Mouse (Mus musculus): ENCODE results near the gene Fdxacb1. TPM values are rescaled to one million over a fixed set of nuclear protein-coding genes. Genes with fewer than 3 reads are reported as not detected.

Fdxacb1 gene
- polyA plus RNA-seq, 3 experiments from 2014 or later, result 9.9 to 11.1 (median 10.3) TPM

DNA sequence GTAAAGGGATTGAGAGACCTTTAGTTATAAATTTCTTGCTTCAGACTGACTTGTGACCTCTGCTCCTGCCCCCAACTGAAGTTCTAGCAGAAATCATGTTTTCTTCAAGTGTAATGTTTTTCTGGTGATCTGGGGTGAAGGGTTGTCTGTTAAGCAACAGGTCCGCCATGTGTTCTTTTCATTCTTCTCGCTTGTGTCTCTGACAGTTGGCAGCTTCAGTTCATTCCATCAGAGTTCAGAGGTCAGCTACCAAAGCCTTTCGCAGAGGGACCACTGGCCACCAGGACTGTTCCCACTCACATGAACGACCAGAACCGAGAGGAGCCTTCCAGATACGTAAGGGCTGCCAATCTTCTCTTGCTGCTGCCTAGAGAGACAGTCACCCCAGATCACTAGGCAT lies 40.4 kb downstream of the Fdxacb1 start:
- ATAC-seq, result no peak

DNA sequence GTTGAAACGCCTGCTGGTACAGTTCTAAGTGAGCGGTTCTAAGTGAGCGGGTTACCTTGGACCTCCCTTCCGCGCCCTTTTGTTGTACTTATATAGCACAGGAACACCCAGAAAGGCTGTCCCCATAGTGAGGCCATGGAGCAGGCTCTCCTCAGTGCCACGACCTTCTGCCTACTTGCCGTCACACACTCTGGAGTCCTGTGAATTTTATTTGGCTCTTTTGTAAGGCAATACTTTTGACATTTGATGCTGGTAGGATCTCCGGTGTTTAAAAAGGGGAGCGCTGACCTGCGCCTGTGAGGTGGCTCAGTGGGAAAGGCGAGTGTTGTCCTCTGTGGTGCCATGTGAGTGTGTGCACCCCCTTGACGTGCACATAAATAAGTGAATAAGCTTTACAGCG lies 41.1 kb downstream of the Fdxacb1 start:
- no peak for ATAC-seq

DNA sequence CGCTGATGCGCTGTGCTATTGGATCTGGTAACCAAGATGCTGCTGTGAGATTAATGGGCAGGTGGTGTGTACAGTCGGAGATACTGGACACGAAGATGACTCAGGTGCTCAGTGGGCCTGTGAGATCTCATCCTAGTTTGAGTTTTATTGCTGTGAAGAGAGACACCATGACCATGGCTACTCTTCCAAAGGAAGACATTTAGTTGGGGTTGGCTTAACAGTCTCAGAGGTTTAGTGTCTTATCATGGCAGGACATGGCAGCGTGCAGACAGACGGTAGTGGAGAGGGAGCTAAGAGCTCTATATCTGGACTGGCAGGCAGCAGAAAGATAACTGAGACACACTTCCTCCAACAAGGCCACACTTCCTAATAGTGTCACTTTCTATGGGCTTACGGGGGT lies 43.2 kb downstream of the Fdxacb1 start:
- no peak for ATAC-seq

DNA sequence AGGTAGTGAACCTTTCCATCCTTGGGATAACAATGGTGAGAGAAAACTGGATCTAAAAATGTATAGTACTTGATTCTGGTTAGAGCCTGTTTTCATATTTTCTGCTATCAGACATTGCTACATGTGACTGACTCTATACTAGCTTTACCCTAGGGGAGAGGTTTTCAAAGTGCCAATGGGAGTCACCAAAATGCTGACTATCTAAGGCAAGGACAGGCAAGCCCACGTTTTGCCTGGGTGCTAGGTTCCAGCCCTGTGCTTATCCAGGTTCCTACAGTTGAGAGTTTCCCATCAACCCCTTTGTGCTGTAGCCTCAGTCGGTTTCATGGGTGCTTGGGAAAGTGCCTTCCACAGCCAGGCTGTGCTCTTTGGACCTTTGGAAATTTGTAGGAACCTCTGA lies 43.7 kb downstream of the Fdxacb1 start:
- no peak for ATAC-seq

DNA sequence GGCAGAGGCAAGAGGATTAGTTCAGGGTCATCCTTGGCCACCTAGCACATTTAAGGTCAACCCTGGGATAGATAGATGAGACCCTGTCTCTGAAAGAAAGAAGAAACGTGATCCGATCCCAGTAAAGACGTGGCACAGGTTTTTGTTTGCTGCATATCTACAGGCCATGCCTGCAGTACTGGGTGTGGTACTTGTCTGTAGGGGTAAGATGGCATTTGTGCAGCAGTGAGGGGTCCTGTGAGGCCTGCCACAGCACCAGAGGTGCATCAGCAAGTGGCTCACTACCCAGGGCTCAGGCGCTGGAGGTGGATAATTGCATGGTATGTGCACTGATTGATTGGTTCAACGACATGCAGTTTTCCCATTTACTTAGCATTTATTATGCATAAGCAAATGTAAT lies 45.8 kb downstream of the Fdxacb1 start:
- ATAC-seq, result no peak

DNA sequence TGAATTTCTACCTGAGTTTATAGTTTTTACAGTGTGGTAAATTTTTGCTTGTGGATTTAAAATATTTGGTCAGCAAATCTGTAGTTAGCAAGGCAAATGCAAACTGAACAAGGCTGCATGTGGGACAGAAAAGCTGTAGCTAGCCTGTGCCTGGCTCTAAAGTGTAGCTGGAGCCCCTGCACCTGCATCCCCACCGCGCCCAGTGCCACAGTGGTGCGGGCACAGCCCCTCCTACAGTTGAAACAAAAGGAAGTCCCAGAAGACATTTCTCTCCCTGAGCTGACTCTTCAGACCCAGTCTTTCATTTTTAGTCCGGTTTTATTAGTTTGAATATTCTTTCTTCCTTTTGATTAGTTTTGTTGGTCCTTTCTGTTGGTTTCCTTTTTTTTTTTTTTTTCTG lies 47.6 kb downstream of the Fdxacb1 start:
- ATAC-seq, result no peak

DNA sequence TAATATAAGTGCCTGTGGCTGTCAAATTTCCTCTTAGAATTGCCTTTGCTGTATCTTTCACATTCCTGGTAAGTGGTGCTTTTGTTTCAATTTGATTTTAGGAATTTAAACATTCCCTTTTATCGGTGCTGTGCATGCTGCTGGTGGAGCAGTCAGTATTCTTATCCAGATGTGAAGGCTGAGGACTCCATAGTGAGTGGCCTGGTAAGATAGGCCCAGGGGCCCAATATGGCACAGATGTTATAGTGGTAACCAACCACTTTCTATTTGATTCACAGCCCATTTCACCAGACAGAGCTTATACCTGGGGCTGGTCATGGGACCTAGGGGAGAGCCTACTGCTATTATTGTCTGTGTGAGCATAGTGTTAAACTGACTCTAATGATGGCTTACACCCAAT lies 48.5 kb downstream of the Fdxacb1 start:
- ATAC-seq, result no peak

DNA sequence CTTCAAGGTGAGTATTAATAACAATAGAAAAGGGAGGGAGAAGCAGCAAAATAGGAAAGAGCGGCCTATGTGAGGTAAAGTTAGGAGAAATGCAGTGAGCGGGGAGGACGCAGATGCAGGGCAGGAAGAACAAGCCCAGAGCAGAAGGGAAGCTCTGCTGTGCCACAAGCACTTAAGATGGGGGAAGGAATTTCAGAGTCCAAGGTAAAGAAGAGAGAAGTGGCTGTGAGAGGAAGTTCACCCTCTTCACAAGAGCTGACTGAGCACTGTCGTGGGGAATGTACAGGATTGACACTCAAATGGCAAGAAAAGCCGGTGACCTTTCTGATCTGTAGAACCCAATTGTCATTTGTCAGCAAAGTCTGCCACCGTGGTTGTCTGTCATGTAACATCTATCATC lies 50.0 kb downstream of the Fdxacb1 start:
- no peak for ATAC-seq

DNA sequence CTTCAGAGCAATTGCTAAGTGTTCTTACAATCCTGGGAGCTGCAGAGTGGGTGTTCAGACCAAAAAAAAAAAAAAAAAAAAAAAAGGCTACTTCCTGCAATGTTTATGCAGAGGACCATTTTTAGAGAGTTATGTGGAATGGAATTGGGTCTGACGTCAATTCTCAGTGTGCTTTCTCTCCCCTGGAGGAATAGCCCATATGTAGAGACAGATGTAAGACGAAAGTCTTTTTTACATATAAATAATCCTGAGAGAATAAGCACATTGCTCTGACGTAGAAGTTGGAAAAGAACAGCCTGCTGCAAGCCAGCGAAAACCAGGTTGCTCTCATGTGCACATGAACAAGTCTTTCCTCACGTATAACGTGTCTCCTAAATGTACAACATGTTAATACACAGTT lies 51.7 kb downstream of the Fdxacb1 start:
- no peak for ATAC-seq

DNA sequence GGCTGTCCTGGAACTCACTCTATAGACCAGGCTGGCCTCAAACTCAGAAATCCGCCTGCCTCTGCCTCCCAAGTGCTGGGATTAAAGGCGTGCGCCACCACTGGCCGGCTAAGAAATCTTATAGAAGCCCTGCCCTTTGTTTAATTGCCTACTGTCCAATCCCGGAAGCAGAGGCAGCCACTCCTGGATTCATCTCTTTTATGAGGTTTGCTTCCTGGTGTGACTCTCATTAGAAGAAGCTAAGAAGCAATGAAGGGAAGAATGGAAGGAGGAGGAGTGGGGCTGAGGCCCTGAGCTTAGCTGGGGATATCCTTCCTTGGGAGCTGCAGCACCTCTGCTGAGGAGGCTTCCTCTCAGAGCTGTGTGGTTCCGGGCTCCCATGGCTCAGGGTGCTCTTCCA lies 53.6 kb downstream of the Fdxacb1 start:
- ATAC-seq, result no peak

DNA sequence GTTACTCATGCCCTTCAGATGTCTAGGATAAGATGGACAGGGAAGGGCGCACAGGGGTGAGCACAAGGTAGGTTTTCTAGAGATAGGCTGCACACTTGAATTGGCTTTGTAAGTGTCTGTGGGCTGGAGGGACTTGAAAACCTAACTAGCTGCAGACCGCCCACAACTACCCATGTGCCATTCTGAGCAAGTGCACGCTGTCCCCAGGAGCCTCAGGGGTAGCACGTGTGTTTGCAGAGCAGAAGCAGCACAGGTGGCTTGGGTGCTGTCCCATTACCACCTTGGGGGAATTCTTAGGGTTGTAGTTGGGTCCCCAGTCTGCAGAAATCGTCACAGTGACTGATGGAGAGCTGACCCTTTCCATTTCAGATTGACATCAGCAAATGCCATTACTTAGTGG lies 54.2 kb downstream of the Fdxacb1 start:
- ATAC-seq, result no peak

Other genes starting within 250 kb of the Fdxacb1 start
- gene Pts, start 239.5 kb upstream of the Fdxacb1 start, polyA plus RNA-seq (2017; shearing (Covaris generic)), result 100 to 1,000 TPM in 2 of 3 experiments, 10 to 100 TPM in 1; 89.4 to 111 (median 104) TPM
- gene Il18, start 213.4 kb upstream of the Fdxacb1 start, polyA plus RNA-seq (2017; shearing (Covaris generic)), result 1 to 10 TPM; 6.3 to 9.2 (median 8.1) TPM
- gene Bco2, start 213.1 kb upstream of the Fdxacb1 start, polyA plus RNA-seq (2017; shearing (Covaris generic)), result 1 to 10 TPM in 1 of 3 experiments, under 1 TPM in 1, not detected in 1; 0.54 to 1.2 TPM
- not detected for gene Tex12, start 206.9 kb upstream of the Fdxacb1 start, polyA plus RNA-seq (2017; shearing (Covaris generic))
- gene Sdhd, start 164.4 kb upstream of the Fdxacb1 start, polyA plus RNA-seq (2017; shearing (Covaris generic)), result 100 to 1,000 TPM; 142 to 204 (median 178) TPM
- gene Timm8b, start 164.3 kb upstream of the Fdxacb1 start, polyA plus RNA-seq (2017; shearing (Covaris generic)), result 100 to 1,000 TPM in 2 of 3 experiments, 10 to 100 TPM in 1; 91.5 to 123 (median 102) TPM
- gene Pih1d2, start 150.9 kb upstream of the Fdxacb1 start, polyA plus RNA-seq (2017; shearing (Covaris generic)), result under 1 TPM; 0.31 to 0.67 (median 0.58) TPM
- 10 to 100 TPM; 17.6 to 22.9 (median 21.0) TPM for gene Nkapd1, start 150.8 kb upstream of the Fdxacb1 start, polyA plus RNA-seq (2017; shearing (Covaris generic))
- gene Dlat, start 108.5 kb upstream of the Fdxacb1 start, polyA plus RNA-seq (2017; shearing (Covaris generic)), result 10 to 100 TPM; 11.5 to 20.4 (median 18.7) TPM
- 1 to 10 TPM in 2 of 3 experiments, not detected in 1; 1.4 to 1.9 TPM for gene Dixdc1, start 28.7 kb upstream of the Fdxacb1 start, polyA plus RNA-seq (2017; shearing (Covaris generic))
- not detected for gene 2310030G06Rik, start 21.7 kb upstream of the Fdxacb1 start, polyA plus RNA-seq (2017; shearing (Covaris generic))
- 1 to 10 TPM in 2 of 3 experiments, not detected in 1; 1.7 to 1.9 TPM for gene Cryab, start 16.9 kb upstream of the Fdxacb1 start, polyA plus RNA-seq (2017; shearing (Covaris generic))
- not detected for gene Hspb2, start 15.9 kb upstream of the Fdxacb1 start, polyA plus RNA-seq (2017; shearing (Covaris generic))
- gene Alg9, start 6.8 kb downstream of the Fdxacb1 start, polyA plus RNA-seq (2017; shearing (Covaris generic)), result 1 to 10 TPM; 7.2 to 9.4 (median 8.8) TPM
- 10 to 100 TPM in 2 of 3 experiments, 1 to 10 TPM in 1; 6.9 to 23.3 (median 16.9) TPM for gene 1110032A03Rik, start 7.3 kb downstream of the Fdxacb1 start, polyA plus RNA-seq (2017; shearing (Covaris generic))
- gene Ppp2r1b, start 77.1 kb downstream of the Fdxacb1 start, polyA plus RNA-seq (2017; shearing (Covaris generic)), result 10 to 100 TPM; 57.5 to 62.8 (median 59.3) TPM
- gene Sik2, start 240.8 kb downstream of the Fdxacb1 start, polyA plus RNA-seq (2017; shearing (Covaris generic)), result 10 to 100 TPM; 14.7 to 30.3 (median 15.8) TPM